Mouse (Mus musculus): ENCODE measurements around the gene Cnnm1. TPM values are rescaled to one million over a fixed set of nuclear protein-coding genes. Genes with fewer than 3 reads are reported as not detected.

The Cnnm1 gene
- total and polyA plus RNA-seq, 2 experiments from 2014 or later: 2.5 to 9.6 TPM

GRCm38 (mm10) chr19:43463546-43464293, 23.5 kb downstream of the Cnnm1 start:
- no peak for DNase-seq (ENCODE audit: low spot score)
- Histone ChIP-seq H3K4me3 (ENCODE audit: low read length) (no peak overlapping the region), H3K9ac (replicated peaks; ENCODE audit: low read length) (no peak overlapping the region), H3K27me3 (ENCODE audit: insufficient read depth, low read length) (no peaks in the 10 kb centered on the region), H3K27ac (no peak overlapping the region), H3K36me3 (ENCODE audit: insufficient read depth, low read length) (no peaks in the 10 kb centered on the region), H3K9me3 (ENCODE audit: low read length) (no peaks in the 10 kb centered on the region), H3K4me2 (ENCODE audit: low read depth, low read length) (no peak overlapping the region), H3K4me1 (ENCODE audit: insufficient read depth, low read length) (no peaks in the 10 kb centered on the region)
- 92% methylated on average over 7 of the region's 7 CpGs for WGBS
- no peak for TF ChIP-seq CTCF (IDR thresholded peaks at IDR 0.05; ENCODE audit: low read depth)
- ATAC-seq: no peak

- Histone ChIP-seq H3K4me3 (ENCODE audit: low read length) (no peak overlapping the region), H3K36me3 (ENCODE audit: insufficient read depth, low read length) (no peaks in the 10 kb centered on the region), H3K9me3 (ENCODE audit: low read length) (no peaks in the 10 kb centered on the region), H3K4me1 (ENCODE audit: insufficient read depth, low read length) (no peaks in the 10 kb centered on the region), H3K9ac (replicated peaks; ENCODE audit: low read length) (no peak overlapping the region), H3K27ac (no peak overlapping the region), H3K4me2 (ENCODE audit: low read depth, low read length) (no peak overlapping the region), H3K27me3 (ENCODE audit: insufficient read depth, low read length) (no peaks in the 10 kb centered on the region)
- 80% methylated on average over 3 of the region's 3 CpGs for WGBS
- no peak for TF ChIP-seq CTCF (IDR thresholded peaks at IDR 0.05; ENCODE audit: low read depth)
- DNase-seq (ENCODE audit: low spot score) (no peak), ATAC-seq (no peak)
Measured at GRCm38 (mm10) chr19:43464294-43464687, 24.1 kb downstream of the Cnnm1 start.

GRCm38 (mm10) chr19:43465076-43465475, 24.8 kb downstream of the Cnnm1 start:
- H3K27ac ChIP-seq: no peak overlapping the region
- no peak overlapping the region for H3K4me2 ChIP-seq (ENCODE audit: low read depth, low read length)
- no peak overlapping the region for H3K9ac ChIP-seq (replicated peaks; ENCODE audit: low read length)
- ATAC-seq: no peak
- H3K27me3 ChIP-seq (ENCODE audit: insufficient read depth, low read length): no peaks in the 10 kb centered on the region
- no peaks in the 10 kb centered on the region for H3K4me1 ChIP-seq (ENCODE audit: insufficient read depth, low read length)
- no peak for DNase-seq (ENCODE audit: low spot score)
- H3K9me3 ChIP-seq (ENCODE audit: low read length): no peaks in the 10 kb centered on the region
- WGBS: 91% methylated on average over 11 of the region's 11 CpGs
- H3K36me3 ChIP-seq (ENCODE audit: insufficient read depth, low read length): no peaks in the 10 kb centered on the region
- H3K4me3 ChIP-seq (ENCODE audit: low read length): no peak overlapping the region
- no peak for TF ChIP-seq CTCF (IDR thresholded peaks at IDR 0.05; ENCODE audit: low read depth)

- 77% methylated on average over 14 of the region's 14 CpGs for WGBS
Measured at GRCm38 (mm10) chr19:43465601-43466255, 25.5 kb downstream of the Cnnm1 start.

GRCm38 (mm10) chr19:43467927-43468685, 27.9 kb downstream of the Cnnm1 start:
- no peak overlapping the region for H3K27ac ChIP-seq
- no peaks in the 10 kb centered on the region for H3K27me3 ChIP-seq (ENCODE audit: insufficient read depth, low read length)
- no peak overlapping the region for H3K9ac ChIP-seq (replicated peaks; ENCODE audit: low read length)
- no peak overlapping the region for H3K4me2 ChIP-seq (ENCODE audit: low read depth, low read length)
- TF ChIP-seq CTCF (IDR thresholded peaks at IDR 0.05; ENCODE audit: low read depth): no peak
- ATAC-seq (no peak), DNase-seq (ENCODE audit: low spot score) (peak; percentile 28)
- no peaks in the 10 kb centered on the region for H3K36me3 ChIP-seq (ENCODE audit: insufficient read depth, low read length)
- 73% methylated on average over 12 of the region's 12 CpGs for WGBS
- no peak overlapping the region for H3K4me3 ChIP-seq (ENCODE audit: low read length)
- no peaks in the 10 kb centered on the region for H3K9me3 ChIP-seq (ENCODE audit: low read length)
- H3K4me1 ChIP-seq (ENCODE audit: insufficient read depth, low read length): no peaks in the 10 kb centered on the region

More at GRCm38 (mm10) chr19:43465601-43466255, 25.5 kb downstream of the Cnnm1 start:
- no peak for ATAC-seq
- Histone ChIP-seq H3K27ac (no peak overlapping the region), H3K9ac (replicated peaks; ENCODE audit: low read length) (no peak overlapping the region), H3K36me3 (ENCODE audit: insufficient read depth, low read length) (no peaks in the 10 kb centered on the region), H3K27me3 (ENCODE audit: insufficient read depth, low read length) (no peaks in the 10 kb centered on the region), H3K4me1 (ENCODE audit: insufficient read depth, low read length) (no peaks in the 10 kb centered on the region), H3K9me3 (ENCODE audit: low read length) (no peaks in the 10 kb centered on the region), H3K4me3 (ENCODE audit: low read length) (no peak overlapping the region), H3K4me2 (ENCODE audit: low read depth, low read length) (no peak overlapping the region)
- TF ChIP-seq CTCF (IDR thresholded peaks at IDR 0.05; ENCODE audit: low read depth): no peak
- DNase-seq (ENCODE audit: low spot score): peak; percentile 25

- WGBS: 70% methylated on average over 7 of the region's 7 CpGs
- no peak overlapping the region for H3K4me3 ChIP-seq (ENCODE audit: low read length)
- ATAC-seq (no peak), DNase-seq (ENCODE audit: low spot score) (no peak)
- no peak for TF ChIP-seq CTCF (IDR thresholded peaks at IDR 0.05; ENCODE audit: low read depth)
- no peaks in the 10 kb centered on the region for H3K27me3 ChIP-seq (ENCODE audit: insufficient read depth, low read length)
- no peak overlapping the region for H3K9ac ChIP-seq (replicated peaks; ENCODE audit: low read length)
- no peaks in the 10 kb centered on the region for H3K9me3 ChIP-seq (ENCODE audit: low read length)
- H3K27ac ChIP-seq: no peak overlapping the region
- H3K36me3 ChIP-seq (ENCODE audit: insufficient read depth, low read length): no peaks in the 10 kb centered on the region
- no peak overlapping the region for H3K4me2 ChIP-seq (ENCODE audit: low read depth, low read length)
- no peaks in the 10 kb centered on the region for H3K4me1 ChIP-seq (ENCODE audit: insufficient read depth, low read length)
Measured at GRCm38 (mm10) chr19:43469333-43469732, 29.1 kb downstream of the Cnnm1 start.
